Mouse (Mus musculus): ENCODE data around the gene Creld1. TPM values are rescaled to one million over a fixed set of nuclear protein-coding genes. Genes with fewer than 3 reads are reported as not detected.

Gene Creld1
- polyA plus RNA-seq, 1 experiment from 2014 or later: 9.5 TPM

DNA sequence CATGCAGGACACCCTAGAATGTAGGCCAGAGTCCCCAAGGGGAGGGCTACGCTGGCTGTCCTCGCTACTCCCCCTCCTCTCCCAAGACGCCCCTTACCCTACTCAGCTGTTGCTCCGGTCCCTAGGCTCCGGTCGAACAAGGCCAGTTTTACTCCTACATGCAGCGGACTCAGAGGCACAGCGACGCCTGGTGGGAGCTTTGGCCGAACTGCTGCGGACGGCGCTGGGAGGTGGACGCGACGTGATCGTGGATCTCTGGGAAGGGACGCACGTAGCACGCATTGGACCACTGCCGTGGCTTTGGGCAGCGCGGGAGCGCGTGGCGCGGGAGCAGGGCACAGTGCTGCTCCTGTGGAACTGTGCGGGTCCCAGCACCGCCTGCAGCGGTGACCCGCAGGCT is 13.7 kb upstream of the Creld1 start:
- DNase-seq (ENCODE audit: low spot score): peak; percentile 58

DNA sequence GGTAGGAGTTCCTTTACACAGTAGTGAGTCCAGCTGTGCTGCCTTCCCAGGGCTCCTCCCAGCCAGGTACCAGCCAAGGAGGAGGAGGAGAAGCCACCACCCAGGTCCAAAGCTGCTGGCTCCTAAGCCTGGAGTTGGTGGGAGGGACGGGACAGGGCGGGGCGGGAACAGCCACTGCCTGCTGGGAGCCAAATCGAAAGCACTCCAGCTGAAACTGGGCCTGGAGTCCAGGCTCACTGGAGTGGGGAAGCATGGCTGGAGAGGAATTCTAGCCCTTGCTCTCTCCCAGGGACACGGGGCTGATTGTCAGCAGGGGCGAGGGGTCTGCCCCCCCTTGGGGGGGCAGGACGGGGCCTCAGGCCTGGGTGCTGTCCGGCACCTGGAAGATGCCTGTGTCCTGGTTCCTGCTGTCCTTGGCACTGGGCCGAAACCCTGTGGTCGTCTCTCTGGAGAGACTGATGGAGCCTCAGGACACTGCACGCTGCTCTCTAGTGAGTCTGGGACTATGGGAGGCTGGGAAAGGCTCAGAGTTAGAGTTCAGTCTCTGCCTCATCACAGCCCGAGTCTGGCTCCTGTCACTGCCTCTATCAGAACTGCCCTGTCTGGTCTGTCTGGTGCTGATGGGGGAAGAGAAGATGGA is 11.7 kb upstream of the Creld1 start, which contains the start of gene Il17rc:
TSS of gene Il17rc (plus strand) at position 131 of the 640 bp plus-strand sequence.
- no peak for DNase-seq (ENCODE audit: low spot score)

DNA sequence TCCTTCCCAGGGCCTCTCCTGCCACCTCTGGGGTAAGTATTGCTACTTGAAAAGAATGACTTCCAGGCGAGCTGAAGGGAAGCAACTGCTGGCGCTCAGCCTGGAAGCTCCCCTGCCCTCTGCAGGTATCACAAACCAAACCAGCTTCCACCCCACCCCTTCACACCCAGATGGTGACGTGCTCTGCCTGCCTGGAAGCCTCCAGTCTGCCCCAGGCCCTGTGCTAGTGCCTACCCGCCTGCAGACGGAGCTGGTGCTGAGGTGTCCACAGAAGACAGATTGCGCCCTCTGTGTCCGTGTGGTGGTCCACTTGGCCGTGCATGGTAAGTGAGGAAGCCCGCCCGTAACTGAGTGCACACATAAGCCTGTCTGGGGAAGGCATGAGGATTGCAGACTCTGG is 11.0 kb upstream of the Creld1 start:
- no peak for DNase-seq (ENCODE audit: low spot score)

DNA sequence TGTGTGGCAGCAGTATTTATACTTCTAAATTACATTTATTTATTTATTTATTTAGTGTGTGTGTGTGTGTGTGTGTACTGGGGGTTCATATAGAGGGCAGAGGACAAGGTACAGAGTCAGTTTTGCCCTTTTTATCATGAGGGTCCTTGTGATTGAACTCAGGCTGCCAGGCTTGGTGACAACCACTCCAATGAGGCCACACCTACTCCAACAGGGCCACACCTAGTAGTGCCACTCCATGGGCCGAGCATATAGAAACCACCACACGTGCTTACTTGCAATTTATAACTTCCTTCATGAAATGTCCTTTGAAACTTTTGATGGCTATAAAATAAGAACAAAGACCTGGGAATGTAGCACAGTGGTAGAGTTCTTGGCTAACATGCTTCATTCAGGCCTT is 9.9 kb upstream of the Creld1 start:
- DNase-seq (ENCODE audit: low spot score): no peak

DNA sequence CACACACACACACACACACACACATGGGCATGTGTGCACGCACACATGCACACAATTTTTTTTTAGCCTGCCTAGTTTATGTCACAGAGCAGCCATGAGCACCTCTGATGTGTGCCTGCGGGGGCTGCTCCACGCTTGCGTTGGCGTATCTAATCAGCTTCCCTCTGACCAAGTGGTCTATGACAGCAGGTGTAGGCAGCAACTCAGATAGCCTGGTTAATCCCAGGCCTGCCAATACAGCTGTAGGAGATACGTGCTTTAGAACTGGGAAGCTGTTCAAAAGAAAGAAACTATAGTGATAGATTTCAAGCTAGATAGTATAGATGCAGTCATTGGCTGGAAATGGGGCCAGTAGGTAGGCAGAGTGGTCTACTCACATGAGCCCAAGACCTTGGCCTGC is 9.4 kb upstream of the Creld1 start:
- no peak for DNase-seq (ENCODE audit: low spot score)

DNA sequence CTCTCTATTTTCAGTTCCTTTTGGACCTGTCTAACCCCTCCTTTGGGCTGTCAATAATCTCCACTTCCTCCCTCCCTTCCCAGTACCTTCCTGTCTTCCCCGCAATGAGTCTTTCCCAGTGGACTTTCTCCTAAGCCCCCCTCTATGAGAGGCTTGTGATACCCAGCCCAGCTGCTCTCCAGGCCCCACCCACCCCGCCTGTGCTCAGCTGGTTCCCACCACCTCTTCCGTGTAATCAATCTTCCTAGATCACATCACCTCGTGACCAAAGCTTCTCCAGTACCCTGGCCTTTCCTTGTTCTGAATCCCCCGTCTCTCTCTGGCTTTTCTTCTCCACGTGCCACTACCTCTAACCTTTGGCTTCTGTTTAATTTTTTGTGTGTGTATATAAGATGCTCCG is 5.7 kb upstream of the Creld1 start:
- no peak for DNase-seq (ENCODE audit: low spot score)

DNA sequence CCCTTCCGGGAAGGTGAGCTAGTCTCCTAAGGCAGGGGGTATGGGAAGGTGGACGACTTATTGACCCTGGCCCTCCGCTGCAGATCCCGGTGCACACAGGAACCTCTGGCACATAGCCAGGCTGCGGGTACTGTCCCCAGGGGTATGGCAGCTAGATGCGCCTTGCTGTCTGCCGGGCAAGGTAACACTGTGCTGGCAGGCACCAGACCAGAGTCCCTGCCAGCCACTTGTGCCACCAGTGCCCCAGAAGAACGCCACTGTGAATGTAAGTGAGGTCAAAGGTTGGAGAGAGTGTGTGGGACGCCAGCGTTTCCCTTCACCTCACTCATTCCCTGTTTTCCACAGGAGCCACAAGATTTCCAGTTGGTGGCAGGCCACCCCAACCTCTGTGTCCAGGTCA is 4.2 kb upstream of the Creld1 start:
- no peak for DNase-seq (ENCODE audit: low spot score)

DNA sequence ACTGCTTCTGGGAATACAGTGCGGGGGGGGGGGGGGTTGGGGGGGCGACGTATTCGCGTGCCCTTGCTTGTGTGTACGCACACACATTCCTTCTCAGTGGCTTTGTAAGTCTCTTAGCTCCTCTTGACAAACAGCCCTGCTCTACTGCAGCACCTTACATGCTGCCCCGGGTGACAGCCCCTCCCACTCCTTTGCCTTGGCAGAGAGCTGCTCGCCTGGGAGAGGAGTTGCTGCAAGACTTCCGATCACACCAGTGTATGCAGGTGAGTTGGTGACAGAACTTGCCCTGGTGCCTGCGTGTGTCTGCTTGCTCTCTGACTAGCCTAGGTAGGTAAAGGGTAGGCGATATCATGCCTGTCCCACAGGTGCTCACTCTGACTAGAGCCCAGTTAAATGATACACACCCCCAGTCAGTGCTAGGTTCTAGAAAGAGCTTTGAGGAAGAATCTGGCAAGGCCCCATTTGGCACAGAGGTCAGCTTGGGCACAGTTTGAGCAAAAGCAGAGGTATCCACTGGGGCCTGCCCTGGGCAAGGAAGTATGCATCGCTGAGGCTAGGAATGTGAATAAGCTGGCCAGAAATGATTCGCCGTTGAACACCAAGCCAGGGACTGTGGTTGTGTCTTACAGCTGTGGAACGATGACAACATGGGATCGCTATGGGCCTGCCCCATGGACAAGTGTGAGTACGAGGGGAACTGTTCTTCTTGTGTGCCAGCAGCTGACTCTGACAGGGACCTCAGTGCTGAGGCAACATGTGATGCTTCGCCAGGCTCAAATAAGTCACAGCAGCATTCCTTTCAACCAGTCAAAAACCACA is 2.3 kb upstream of the Creld1 start:
- no peak for DNase-seq (ENCODE audit: low spot score)

DNA sequence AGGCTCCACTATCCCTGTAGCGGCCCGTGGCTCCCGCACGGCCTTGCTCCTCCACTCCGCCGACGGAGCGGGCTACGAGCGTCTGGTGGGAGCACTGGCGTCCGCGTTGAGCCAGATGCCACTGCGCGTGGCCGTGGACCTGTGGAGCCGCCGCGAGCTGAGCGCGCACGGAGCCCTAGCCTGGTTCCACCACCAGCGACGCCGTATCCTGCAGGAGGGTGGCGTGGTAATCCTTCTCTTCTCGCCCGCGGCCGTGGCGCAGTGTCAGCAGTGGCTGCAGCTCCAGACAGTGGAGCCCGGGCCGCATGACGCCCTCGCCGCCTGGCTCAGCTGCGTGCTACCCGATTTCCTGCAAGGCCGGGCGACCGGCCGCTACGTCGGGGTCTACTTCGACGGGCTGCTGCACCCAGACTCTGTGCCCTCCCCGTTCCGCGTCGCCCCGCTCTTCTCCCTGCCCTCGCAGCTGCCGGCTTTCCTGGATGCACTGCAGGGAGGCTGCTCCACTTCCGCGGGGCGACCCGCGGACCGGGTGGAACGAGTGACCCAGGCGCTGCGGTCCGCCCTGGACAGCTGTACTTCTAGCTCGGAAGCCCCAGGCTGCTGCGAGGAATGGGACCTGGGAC is 509 bp upstream of the Creld1 start:
- peak; percentile 54 for DNase-seq (ENCODE audit: low spot score)

DNA sequence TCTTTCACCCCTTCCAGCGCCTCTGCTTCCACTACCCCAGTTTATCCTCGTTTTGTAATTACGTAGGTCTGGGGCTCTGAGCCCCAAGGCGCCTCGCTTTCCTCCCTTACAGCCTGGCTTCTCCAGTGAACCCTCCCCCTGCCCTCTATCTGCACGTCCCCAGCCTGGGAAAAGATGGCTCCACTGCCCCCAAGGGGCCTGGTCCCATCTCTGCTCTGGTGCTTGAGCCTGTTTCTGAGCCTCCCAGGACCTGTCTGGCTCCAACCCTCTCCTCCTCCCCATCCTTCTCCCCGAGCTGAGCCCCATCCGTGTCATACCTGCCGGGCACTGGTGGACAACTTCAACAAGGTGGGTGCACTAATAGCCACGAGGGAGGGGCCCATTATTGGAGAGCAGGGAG is 632 bp downstream of the Creld1 start:
- no peak for DNase-seq (ENCODE audit: low spot score)

DNA sequence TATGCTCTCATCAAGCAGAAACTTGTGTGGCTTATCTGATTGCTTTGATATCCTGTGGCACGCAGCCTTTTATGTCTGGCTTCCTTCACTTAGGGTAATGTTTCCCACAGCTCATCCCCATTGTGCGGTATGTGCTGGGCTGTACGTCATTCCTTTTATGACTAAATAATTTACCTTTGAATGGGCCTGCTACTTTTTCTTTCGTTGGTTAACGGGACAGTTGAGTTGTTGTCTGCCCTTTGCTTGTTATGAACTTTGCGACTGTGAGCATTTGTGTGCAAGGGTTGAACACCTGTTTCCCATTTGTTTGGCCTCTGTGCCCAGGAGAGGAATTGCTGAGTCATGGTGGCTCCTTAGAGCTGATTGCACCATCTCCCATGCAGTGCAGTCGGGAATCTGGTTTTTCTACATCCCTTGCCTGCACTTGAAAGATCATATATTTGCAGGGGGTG is 4.1 kb downstream of the Creld1 start:
- peak; percentile 60 for DNase-seq (ENCODE audit: low spot score)

DNA sequence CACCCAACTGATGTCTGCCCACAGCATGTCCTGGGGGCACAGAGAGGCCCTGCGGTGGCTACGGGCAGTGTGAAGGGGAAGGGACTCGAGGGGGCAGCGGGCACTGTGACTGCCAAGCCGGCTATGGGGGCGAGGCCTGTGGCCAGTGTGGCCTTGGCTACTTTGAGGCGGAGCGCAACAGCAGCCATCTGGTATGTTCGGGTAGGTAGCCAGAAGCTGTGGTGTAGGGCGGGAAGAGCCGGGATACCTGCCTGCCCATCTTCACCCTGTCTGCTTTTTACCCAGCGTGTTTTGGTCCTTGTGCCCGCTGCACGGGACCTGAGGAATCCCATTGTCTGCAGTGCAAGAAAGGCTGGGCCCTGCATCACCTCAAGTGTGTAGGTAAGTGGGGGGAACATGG is 6.3 kb downstream of the Creld1 start:
- no peak for DNase-seq (ENCODE audit: low spot score)

DNA sequence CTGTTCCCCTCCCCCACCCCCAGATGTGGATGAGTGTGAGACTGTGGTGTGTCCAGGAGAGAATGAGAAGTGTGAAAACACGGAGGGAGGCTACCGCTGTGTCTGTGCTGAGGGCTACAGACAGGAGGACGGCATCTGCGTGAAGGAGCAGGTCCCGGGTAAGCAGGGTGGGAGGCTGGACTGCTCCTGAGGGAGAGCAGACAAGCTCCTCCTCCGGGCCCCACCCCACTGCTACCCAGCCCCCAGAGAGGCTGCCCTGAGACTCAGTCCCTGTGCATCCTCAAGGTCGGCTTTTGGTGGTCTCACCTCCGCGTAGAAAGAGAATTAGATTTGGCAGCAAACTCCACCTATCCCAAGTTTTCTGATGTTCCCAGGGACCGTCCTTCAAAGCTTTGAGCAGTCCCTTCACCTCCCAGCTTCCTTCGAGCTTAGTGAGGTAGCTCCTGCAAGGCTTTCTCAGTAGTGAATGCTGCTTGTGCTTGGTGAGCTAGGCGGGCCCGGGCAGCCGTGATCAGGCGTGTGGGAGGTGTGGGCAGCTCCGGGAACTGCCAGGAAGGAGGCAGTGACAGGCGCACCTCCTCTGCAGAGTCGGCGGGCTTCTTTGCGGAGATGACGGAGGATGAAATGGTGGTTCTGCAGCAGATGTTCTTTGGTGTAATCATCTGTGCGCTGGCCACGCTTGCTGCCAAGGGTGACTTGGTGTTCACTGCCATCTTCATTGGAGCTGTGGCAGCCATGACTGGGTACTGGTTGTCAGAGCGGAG is 9.2 kb downstream of the Creld1 start:
- no peak for DNase-seq (ENCODE audit: low spot score)

DNA sequence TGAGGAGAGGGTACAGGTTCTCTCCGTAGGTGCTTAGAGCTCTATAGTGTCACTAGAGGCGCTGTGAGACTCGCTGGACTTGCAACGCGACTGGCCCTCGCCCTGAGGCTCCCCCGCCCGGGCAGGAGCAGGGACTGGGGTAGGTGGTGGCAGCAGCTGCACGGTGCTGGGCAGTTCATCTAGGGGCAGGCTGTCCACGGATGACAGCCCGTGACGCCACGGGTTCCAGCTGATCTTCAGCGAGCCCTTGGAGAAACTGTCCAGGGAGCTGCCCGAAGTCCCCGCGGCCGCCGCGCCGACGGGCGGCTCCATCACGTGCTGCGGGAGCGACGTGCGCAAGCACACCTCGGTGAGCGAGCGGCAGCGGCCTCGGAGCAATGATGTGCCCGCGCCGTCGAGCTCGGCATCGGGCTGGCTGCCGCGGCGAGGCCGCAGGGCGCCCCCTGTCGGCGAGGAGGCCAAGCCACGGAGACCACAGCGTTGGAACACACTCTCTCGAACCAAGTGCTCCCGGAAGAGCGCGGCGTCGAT is 11.2 kb downstream of the Creld1 start:
- peak; percentile 89 for DNase-seq (ENCODE audit: low spot score)

DNA sequence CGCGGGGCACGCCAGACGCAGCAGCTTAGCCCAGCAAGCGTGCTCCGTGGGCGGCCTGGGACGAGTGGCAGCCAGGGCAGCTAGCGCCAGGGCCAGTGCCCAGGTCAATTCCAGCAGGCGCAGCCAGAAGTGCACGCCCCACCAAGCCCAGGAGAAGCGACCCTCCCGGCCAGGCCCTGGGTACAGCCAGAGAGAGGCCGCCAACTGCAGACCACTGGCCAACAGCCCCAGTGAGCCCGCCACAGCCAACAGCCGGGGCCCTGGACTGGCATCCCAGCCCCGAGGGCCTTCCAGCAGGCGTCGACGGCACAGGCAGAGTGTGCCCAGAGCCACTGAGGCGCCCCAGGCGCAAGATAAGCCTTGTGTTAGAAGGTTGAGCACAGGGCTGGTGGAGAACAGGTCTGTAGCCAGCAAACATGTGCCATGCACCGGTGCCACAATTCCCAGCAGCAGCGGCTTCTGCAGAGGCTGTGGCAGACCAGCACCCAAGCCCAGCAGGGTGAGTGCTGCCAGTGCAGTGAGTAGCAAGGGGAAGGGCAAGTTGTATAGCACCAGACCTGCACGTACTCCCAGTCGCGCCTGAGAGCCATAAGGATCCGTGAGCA is 12.1 kb downstream of the Creld1 start:
- no peak for DNase-seq (ENCODE audit: low spot score)

DNA sequence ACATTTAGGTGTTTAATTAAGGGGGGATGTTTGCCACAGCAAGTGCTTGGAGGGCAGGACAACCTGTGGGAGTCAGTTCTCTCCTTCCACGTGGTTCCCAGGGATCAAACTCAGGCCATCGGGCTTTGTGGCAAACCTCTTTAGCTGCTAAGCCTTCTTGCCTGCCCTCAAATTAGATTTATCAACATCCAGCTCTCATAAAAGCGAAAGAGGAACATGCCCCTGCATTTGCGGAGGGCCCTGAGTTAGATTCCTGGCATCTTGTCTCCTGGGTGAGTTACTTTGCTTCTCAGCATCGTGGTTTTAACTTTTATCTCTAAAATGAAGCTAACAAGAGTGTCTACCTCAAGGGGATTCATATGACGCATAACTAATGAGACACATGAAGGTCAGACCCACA is 16.2 kb downstream of the Creld1 start:
- no peak for DNase-seq (ENCODE audit: low spot score)

DNA sequence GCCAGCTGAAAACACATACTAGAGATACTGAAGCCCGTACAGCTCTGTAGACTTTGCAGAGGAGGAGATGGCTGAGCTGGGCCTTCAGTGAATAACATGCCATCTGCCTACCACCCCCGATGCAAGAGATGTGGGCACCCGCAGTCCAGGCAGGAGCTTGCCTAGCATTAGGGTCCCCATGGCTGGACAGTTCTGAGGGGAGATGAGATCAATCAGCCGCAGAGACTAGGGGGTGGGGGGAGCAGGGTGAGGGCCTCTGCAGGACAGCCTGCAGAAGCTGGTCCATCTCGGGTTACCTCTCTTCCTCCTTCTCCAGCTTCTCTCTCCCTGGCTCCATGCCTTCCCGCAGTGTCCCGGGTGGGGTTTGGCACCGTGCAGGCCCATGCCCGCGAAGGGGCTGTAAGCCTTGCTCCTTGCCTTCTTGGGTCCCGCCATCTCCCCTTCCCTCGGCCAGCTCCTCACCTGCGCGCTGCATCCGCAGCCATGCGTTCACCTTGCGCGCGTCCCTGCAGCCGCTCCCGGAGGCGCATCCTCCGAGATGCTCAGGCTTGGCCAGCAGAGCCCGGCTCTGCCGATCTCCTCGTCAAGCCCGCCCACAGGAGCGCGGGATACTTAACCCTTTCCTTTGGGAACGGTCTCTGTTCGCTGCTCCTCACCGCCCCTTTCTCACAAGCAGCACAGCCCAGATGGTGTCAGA is 18.4 kb downstream of the Creld1 start, which contains the start of gene Prrt3:
TSS of gene Prrt3 (minus strand) at position 544 of the 697 bp plus-strand sequence.
- no peak for DNase-seq (ENCODE audit: low spot score)

DNA sequence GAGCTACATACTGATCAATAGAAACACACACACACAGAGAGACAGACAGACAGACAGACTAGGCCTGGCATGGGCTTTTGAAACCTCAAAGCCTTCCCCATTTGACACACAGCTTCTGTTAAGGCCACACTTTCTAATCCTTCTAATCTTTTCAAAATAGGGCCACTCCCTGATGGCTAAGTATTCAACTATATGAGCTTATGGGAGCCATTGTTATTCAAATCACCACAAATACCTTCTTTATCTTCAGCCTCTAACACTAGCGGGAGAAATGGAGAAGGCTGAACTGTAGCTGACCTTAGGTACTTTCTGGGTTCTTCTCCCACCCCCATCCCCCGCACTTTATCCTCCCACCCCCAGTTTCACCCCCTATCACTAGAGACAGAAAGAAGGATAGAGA is 19.7 kb downstream of the Creld1 start:
- no peak for DNase-seq (ENCODE audit: low spot score)

DNA sequence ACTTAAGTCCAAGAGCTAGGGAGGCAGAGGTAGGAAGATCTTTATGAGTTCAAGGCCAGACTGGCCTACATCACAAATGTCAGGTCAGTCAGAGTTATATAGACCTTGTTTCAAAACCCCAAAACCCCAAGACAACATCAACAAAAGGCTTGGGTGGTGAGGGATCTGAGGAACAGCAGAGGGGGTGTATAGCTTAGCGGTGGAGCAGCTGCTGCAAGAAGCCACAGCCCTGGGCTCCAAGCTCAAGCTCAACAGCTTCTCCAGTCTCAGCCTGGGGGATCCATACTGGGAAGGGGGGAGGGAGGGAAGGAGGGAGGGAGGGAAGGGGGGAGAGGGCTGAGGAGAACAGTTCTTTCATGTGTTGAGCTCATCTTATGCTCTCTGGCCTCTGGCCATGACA is 22.6 kb downstream of the Creld1 start:
- peak; percentile 18 for DNase-seq (ENCODE audit: low spot score)

DNA sequence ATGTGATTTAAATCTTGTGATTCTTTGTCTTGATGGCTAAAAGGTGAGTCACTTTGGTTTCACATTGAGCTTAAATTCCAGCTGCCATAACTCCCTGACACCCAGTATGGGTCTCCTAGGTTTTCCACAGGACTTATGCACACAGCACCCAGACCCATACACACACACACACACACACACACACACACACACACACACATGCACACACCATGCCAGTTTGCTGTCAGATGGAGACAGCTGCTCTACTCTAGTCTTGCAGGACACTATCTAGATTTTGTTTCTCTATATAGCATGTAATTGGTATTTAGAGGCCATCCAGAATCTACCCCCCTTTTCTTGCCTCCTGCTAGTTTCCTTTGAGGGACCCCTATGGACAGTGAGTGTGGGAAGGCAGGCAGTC is 24.0 kb downstream of the Creld1 start:
- DNase-seq (ENCODE audit: low spot score): no peak
